Mouse (Mus musculus): ENCODE data around the gene Foxn3. TPM values are rescaled to one million over a fixed set of nuclear protein-coding genes. Genes with fewer than 3 reads are reported as not detected.

Gene Foxn3
- total and polyA plus RNA-seq, 2 experiments from 2014 or later = 50.4 to 69.0 TPM

DNA sequence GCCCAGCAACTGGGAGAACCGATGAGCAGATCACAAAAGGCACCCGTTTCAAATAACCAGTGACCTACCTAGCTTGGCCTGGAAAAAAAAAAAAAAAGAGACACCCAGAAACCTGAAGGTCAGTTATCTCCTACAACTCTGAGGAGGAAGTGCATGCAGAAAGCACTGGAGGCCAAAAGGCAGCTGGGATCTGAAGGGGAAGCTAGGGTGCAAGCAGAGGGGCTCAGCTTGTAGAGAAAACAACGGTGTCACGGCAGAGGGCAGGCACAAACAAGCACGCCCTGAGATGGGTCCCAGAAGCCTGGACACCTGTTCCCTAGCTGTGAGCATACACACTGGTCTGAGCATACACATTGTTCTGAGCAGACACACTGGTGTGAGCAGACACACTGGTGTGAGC, 253.4 kb downstream of the Foxn3 start:
- no peak overlapping the region for H3K9ac ChIP-seq (replicated peaks; ENCODE audit: low read length)
- ATAC-seq = no peak
- no peaks in the 10 kb centered on the region for H3K27me3 ChIP-seq (ENCODE audit: insufficient read depth, low read length)
- no peak for TF ChIP-seq CTCF (IDR thresholded peaks at IDR 0.05; ENCODE audit: low read depth)
- peaks cover 29% of the 10 kb centered on the region for H3K4me1 ChIP-seq (ENCODE audit: insufficient read depth, low read length)
- WGBS = 72% methylated on average over 5 of the region's 5 CpGs
- no peak overlapping the region for H3K4me3 ChIP-seq (ENCODE audit: low read length)
- no peaks in the 10 kb centered on the region for H3K36me3 ChIP-seq (ENCODE audit: insufficient read depth, low read length)
- H3K27ac ChIP-seq = no peak overlapping the region
- no peaks in the 10 kb centered on the region for H3K9me3 ChIP-seq (ENCODE audit: low read length)
- no peak for DNase-seq (ENCODE audit: low spot score)
- no peak overlapping the region for H3K4me2 ChIP-seq (ENCODE audit: low read depth, low read length)

DNA sequence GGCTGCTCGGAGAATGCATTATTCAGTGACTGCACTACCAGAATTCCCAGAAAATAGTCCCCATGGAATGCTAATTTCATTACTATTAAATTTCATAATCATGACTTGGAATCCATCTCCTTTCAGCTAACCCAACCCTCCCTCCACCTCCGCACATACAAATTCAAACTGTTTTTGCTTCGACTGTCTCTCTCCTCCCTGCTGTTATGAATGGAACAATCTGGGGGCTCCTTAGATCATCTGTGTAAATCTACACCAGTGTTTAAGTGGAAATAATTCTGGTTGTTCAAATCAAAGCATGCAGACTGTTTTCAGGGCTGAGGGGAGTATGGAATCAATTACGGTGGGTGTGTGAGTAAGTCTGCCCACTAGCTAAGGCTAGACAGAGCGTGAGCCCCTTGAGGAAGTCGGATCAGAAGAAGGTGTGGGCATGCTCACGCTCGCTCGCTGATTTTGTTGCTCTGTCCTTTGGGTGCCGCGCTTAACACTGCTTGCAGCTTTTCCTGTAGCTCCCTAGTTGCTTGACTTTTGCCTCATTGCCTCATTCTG, 254.8 kb downstream of the Foxn3 start:
- Histone ChIP-seq H3K36me3 (ENCODE audit: insufficient read depth, low read length) (no peaks in the 10 kb centered on the region), H3K27me3 (ENCODE audit: insufficient read depth, low read length) (no peaks in the 10 kb centered on the region), H3K4me2 (ENCODE audit: low read depth, low read length) (no peak overlapping the region), H3K4me1 (ENCODE audit: insufficient read depth, low read length) (peaks cover 39% of the 10 kb centered on the region), H3K9me3 (ENCODE audit: low read length) (no peaks in the 10 kb centered on the region), H3K9ac (replicated peaks; ENCODE audit: low read length) (no peak overlapping the region), H3K4me3 (ENCODE audit: low read length) (no peak overlapping the region), H3K27ac (no peak overlapping the region)
- TF ChIP-seq CTCF (IDR thresholded peaks at IDR 0.05; ENCODE audit: low read depth) = no peak
- WGBS = 65% methylated on average over 11 of the region's 11 CpGs
- DNase-seq (ENCODE audit: low spot score) (no peak), ATAC-seq (no peak)

DNA sequence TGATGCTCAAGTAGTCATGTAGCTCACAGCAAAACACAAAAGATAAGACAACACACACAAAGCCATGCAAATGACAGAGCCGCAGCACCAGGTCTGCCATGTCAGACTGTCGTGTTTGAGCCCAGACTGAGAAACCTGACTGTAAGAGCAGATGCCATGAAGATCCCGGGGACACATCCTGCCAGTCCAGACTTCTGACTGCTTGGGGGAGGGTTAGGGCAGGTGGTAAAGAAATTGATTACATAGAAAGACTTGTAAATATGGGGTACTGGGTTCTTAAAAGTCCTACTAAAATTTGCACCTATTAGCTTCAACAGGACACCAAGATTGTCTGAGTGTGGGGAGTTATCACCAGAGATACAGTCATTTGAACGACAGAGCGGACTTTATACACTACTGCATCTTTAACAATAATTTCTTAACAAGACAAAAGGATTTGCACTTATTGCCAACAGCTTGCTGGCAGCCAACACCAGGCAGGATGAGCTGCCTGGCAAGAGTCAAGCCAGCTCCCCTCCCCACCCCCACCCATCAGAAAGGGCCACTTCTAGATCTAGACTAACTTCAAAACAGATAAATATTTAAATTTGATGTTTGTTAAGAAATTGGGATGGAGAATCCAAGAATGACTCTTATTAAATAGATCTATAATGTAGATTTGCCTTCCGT, 256.7 kb downstream of the Foxn3 start:
- no peak for DNase-seq (ENCODE audit: low spot score)
- ATAC-seq = no peak

DNA sequence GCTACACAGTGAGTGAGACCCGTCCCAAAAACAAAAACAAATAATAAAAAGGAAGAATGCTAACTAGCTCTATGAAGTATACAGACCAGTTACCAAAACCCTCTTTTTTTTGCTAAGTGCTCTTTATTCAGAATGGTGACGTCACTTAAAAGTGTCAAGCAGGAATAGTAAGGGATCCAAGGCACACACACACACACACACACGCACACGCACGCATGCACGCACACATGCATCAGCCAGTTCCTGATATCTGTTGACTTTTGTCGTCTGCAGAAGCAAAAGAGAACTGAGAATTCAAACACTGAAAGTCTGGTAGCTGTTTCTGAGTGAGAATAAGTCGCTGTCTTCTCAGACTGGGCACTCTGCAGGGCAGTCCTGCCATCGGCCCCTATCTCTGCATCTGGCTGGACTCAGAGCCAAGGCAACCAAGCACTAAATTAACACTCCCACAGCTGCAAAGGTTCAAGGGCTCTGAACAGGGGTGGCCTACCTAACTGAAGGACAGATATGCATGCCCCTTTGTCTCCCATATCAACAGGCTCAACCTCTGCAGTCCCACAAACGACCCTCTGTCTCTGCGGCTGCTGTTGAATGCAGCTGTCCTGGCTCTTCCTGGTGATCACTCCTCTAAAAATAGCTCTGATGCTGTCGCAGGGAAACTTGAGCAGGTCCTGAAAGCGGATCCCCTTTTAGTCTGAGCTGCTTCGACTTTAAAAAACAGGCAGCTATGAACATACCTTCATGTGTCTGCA, 257.4 kb downstream of the Foxn3 start:
- WGBS = 50% methylated on average over 14 of the region's 14 CpGs
- H3K27me3 ChIP-seq (ENCODE audit: insufficient read depth, low read length) = no peaks in the 10 kb centered on the region
- H3K9me3 ChIP-seq (ENCODE audit: low read length) = no peaks in the 10 kb centered on the region
- H3K4me3 ChIP-seq (ENCODE audit: low read length) = no peak overlapping the region
- DNase-seq (ENCODE audit: low spot score) (no peak), ATAC-seq (0 out of 2 replicates have a peak, but pooled peaks have one; percentile 28)
- TF ChIP-seq CTCF (IDR thresholded peaks at IDR 0.05; ENCODE audit: low read depth) = no peak
- no peaks in the 10 kb centered on the region for H3K36me3 ChIP-seq (ENCODE audit: insufficient read depth, low read length)
- H3K4me1 ChIP-seq (ENCODE audit: insufficient read depth, low read length) = peaks cover 36% of the 10 kb centered on the region
- H3K4me2 ChIP-seq (ENCODE audit: low read depth, low read length) = peak overlapping the region; percentile 11; the same call in 1 of the 2 replicates
- H3K27ac ChIP-seq = peak overlapping the region; percentile 63
- H3K9ac ChIP-seq (replicated peaks; ENCODE audit: low read length) = no peak overlapping the region

More for the DNA sequence above, 256.7 kb downstream of the Foxn3 start:
- H3K27ac ChIP-seq = peak overlapping the region; percentile 63; the same call in 1 of the 2 replicates
- no peaks in the 10 kb centered on the region for H3K9me3 ChIP-seq (ENCODE audit: low read length)
- 36% methylated on average over 6 of the region's 6 CpGs for WGBS
- no peaks in the 10 kb centered on the region for H3K27me3 ChIP-seq (ENCODE audit: insufficient read depth, low read length)
- TF ChIP-seq CTCF (IDR thresholded peaks at IDR 0.05; ENCODE audit: low read depth) = no peak
- H3K36me3 ChIP-seq (ENCODE audit: insufficient read depth, low read length) = no peaks in the 10 kb centered on the region
- H3K4me3 ChIP-seq (ENCODE audit: low read length) = no peak overlapping the region
- H3K4me2 ChIP-seq (ENCODE audit: low read depth, low read length) = 0 out of 2 replicates have a peak overlapping the region, but pooled peaks have one; percentile 11
- H3K4me1 ChIP-seq (ENCODE audit: insufficient read depth, low read length) = peaks cover 39% of the 10 kb centered on the region
- H3K9ac ChIP-seq (replicated peaks; ENCODE audit: low read length) = no peak overlapping the region

DNA sequence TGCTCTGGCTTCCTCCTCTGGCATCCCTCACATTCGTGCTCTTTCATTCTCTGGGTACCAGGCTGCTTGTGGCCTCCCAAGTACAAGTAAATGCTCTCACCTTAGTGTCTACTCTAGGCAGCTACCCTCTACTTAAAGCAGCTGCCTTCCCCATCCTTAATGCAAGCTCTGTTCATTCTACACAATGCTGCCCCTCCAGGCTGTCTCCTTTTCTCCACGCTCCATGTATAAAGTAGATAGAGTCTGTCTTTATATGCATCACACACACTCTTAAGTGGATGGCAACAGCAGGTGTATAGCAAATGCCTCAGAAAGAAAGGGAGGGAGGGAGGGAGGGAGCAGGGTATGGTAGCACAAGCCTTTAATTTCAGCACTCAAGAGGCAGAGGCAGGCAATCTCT, 258.1 kb downstream of the Foxn3 start:
- H3K4me1 ChIP-seq (ENCODE audit: insufficient read depth, low read length) = peaks cover 36% of the 10 kb centered on the region
- DNase-seq (ENCODE audit: low spot score) (no peak), ATAC-seq (no peak)
- H3K4me3 ChIP-seq (ENCODE audit: low read length) = no peak overlapping the region
- 49% methylated on average over 2 of the region's 2 CpGs for WGBS
- no peak overlapping the region for H3K9ac ChIP-seq (replicated peaks; ENCODE audit: low read length)
- no peak overlapping the region for H3K4me2 ChIP-seq (ENCODE audit: low read depth, low read length)
- H3K27ac ChIP-seq = 0 out of 2 replicates have a peak overlapping the region, but pooled peaks have one; percentile 63
- no peaks in the 10 kb centered on the region for H3K36me3 ChIP-seq (ENCODE audit: insufficient read depth, low read length)
- no peaks in the 10 kb centered on the region for H3K27me3 ChIP-seq (ENCODE audit: insufficient read depth, low read length)
- H3K9me3 ChIP-seq (ENCODE audit: low read length) = no peaks in the 10 kb centered on the region
- peak; percentile 34 for TF ChIP-seq CTCF (IDR thresholded peaks at IDR 0.05; ENCODE audit: low read depth)

DNA sequence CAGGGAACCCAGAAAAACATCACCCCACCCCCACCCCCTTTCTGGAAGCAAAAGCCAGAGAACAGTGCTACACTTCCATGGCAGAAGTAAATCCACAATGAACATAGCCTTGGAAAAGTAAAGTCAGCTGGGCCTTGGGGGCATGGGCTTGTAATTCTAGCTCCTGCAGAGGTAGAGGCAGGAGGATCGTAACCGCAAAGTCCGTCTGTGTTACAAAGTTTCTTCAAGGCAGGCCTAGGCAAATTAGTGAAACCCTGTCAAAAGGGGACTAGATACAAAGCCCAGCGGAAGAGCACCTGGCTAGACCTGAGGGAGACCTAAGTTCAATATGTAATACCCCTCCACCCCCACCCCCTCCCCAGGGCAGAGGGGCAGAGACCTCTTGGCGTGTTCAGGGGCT, 259.3 kb downstream of the Foxn3 start:
- no peak for DNase-seq (ENCODE audit: low spot score)
- no peak for TF ChIP-seq CTCF (IDR thresholded peaks at IDR 0.05; ENCODE audit: low read depth)

More for the DNA sequence above, 259.3 kb downstream of the Foxn3 start:
- Histone ChIP-seq H3K9ac (replicated peaks; ENCODE audit: low read length) (no peak overlapping the region), H3K4me2 (ENCODE audit: low read depth, low read length) (no peak overlapping the region), H3K36me3 (ENCODE audit: insufficient read depth, low read length) (no peaks in the 10 kb centered on the region), H3K9me3 (ENCODE audit: low read length) (no peaks in the 10 kb centered on the region), H3K27me3 (ENCODE audit: insufficient read depth, low read length) (no peaks in the 10 kb centered on the region), H3K27ac (no peak overlapping the region), H3K4me3 (ENCODE audit: low read length) (no peak overlapping the region), H3K4me1 (ENCODE audit: insufficient read depth, low read length) (peaks cover 42% of the 10 kb centered on the region)
- WGBS = 71% methylated on average over 5 of the region's 5 CpGs
- ATAC-seq = no peak
